Mouse (Mus musculus) activated CD4-positive, CD25-positive, alpha-beta regulatory T cell (primary cell): ENCODE data around the gene H2al1f. TPM values are rescaled to one million over a fixed set of nuclear protein-coding genes. Genes with fewer than 3 reads are reported as not detected.

Source experiments
- polyA plus RNA-seq, 2 experiments: library from polyadenylated mRNA; unstranded; fragments of 100-300 nt; shearing (Covaris generic); gene quantifications; one replicate each; pipeline ENCODE4 v1.2.1; 2017

H2al1f gene
- polyA plus RNA-seq = not detected

GRCm38 (mm10) chrX:11314858-11315257, at the start of gene H2al1f:
Gene H2al1f, plus strand, starts transcription at chrX:11315158.

GRCm38 (mm10) chrX:11298957-11299356, 16.0 kb upstream of the H2al1f start, which contains the start of gene H2al1a:
Gene H2al1a, plus strand, starts transcription at chrX:11299257.

GRCm38 (mm10) chrX:11302132-11302531, 12.8 kb upstream of the H2al1f start, which contains the start of gene H2al1b:
Gene H2al1b, plus strand, starts transcription at chrX:11302432.

GRCm38 (mm10) chrX:11305355-11305754, 9.6 kb upstream of the H2al1f start, which contains the start of gene H2al1c:
Gene H2al1c, plus strand, starts transcription at chrX:11305655.

GRCm38 (mm10) chrX:11308524-11308923, 6.4 kb upstream of the H2al1f start, which contains the start of gene H2al1d:
Gene H2al1d, plus strand, starts transcription at chrX:11308824.

GRCm38 (mm10) chrX:11311634-11312033, 3.3 kb upstream of the H2al1f start, which contains the start of gene H2al1e:
Gene H2al1e, plus strand, starts transcription at chrX:11311934.

GRCm38 (mm10) chrX:11317956-11318355, 3.0 kb downstream of the H2al1f start, which contains the start of gene H2al1g:
Gene H2al1g, plus strand, starts transcription at chrX:11318256.

GRCm38 (mm10) chrX:11321192-11321591, 6.2 kb downstream of the H2al1f start, which contains the start of gene H2al1h:
Gene H2al1h, plus strand, starts transcription at chrX:11321492.

GRCm38 (mm10) chrX:11324359-11324758, 9.4 kb downstream of the H2al1f start, which contains the start of gene H2al1i:
Gene H2al1i, plus strand, starts transcription at chrX:11324659.

GRCm38 (mm10) chrX:11327522-11327921, 12.6 kb downstream of the H2al1f start, which contains the start of gene H2al1j:
Gene H2al1j, plus strand, starts transcription at chrX:11327822.

Other genes starting within 250 kb of the H2al1f start
- gene H2al1a, start 15.9 kb upstream of the H2al1f start, polyA plus RNA-seq = not detected
- not detected for gene H2al1b, start 12.7 kb upstream of the H2al1f start, polyA plus RNA-seq
- not detected for gene H2al1c, start 9.5 kb upstream of the H2al1f start, polyA plus RNA-seq
- gene H2al1d, start 6.3 kb upstream of the H2al1f start, polyA plus RNA-seq = not detected
- gene H2al1e, start 3.2 kb upstream of the H2al1f start, polyA plus RNA-seq = under 1 TPM in 1 of 2 experiments, not detected in 1; 0.37 TPM
- not detected for gene H2al1g, start 3.1 kb downstream of the H2al1f start, polyA plus RNA-seq
- gene H2al1h, start 6.3 kb downstream of the H2al1f start, polyA plus RNA-seq = not detected
- not detected for gene H2al1i, start 9.5 kb downstream of the H2al1f start, polyA plus RNA-seq
- gene H2al1j, start 12.7 kb downstream of the H2al1f start, polyA plus RNA-seq = not detected